Mouse (Mus musculus) erythroid progenitor cell, adult 5-6 weeks (primary cell): ENCODE data around the gene Rhoa. TPM values are rescaled to one million over a fixed set of nuclear protein-coding genes. Genes with fewer than 3 reads are reported as not detected.
A peak's percentile ranks its signal among the peaks of the same experiment; 100 is the strongest.
"Not testable (repeated sequence)": the region's sequence is repeated elsewhere in the genome, so short reads cannot be mapped to it uniquely, and the experiment has no call there.

Experiments
- ATAC-seq: replicated peaks from 2 replicates; pipeline ENCODE4 v1.8.0; 2016; ENCODE audit warnings: moderate number of reproducible peaks, mild to moderate bottlenecking, moderate TSS enrichment, inconsistent platforms; ENCODE audit not compliant: poor library complexity, low FRiP score, severe bottlenecking
- total RNA-seq, 2 experiments: library from RNA; stranded (forward) in 1 of 2; stranded (reverse) in 1 of 2; fragments of 150-400 nt in 1 of 2; fragments of 186-747, 209-891 nt in 1 of 2; gene quantifications; 2 replicates each; pipeline versions ENCODE4 v1.2.3 to v1.2.4; 2015 to 2017; ENCODE audit warnings: low replicate concordance in 2 of 2

Rhoa gene
- total RNA-seq, 2 experiments from 2014 or later: 175 to 253 TPM

DNA sequence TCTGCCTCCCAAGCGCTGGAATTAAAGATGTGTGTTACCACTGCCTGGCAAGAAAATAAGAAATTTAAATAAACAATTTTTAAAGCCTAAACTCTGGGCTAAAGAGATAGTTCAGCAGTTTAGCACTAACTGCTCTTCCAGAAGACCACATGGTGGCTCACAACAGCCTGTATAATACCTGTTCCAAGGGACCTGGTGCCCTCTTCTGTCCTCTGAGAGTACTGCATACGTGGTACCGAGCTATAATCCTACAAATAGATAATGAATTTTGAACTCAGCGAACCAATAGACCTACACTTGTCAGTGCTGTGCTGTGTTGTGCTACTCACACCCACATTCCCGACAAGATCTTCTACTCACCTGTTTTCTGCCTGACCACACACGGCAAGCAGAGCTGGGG is 21.5 kb upstream of the Rhoa start:
- peak; percentile 97 for ATAC-seq

DNA sequence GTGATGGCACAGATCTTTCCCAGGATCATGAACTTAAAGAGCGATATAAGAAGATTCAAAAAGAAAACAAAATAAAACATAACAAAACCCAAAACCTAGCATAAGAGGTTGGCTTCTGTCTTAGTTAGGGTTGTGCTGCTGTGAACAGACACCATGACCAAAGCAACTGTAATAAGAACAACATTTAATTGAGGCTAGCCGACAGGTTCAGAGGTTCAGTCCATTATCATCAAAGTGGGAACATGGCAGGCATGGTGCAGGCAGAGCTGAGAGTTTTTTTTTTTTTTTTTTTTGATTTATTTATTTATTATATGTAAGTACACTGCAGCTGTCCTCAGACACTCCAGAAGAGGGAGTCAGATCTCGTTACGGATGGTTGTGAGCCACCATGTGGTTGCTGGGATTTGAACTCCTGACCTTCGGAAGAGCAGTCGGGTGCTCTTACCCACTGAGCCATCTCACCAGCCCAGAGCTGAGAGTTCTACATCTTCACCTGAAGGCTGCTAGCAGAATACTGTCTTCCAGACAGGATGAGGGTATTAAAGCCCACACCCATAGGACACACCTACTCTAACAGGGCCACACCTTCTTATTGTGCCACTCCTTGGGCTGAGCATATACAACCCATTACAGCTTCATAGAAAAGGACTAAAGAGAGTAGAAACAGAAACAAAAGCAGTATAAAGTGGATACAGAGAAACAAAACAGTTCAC is 18.2 kb upstream of the Rhoa start:
- ATAC-seq: not testable (repeated sequence)

DNA sequence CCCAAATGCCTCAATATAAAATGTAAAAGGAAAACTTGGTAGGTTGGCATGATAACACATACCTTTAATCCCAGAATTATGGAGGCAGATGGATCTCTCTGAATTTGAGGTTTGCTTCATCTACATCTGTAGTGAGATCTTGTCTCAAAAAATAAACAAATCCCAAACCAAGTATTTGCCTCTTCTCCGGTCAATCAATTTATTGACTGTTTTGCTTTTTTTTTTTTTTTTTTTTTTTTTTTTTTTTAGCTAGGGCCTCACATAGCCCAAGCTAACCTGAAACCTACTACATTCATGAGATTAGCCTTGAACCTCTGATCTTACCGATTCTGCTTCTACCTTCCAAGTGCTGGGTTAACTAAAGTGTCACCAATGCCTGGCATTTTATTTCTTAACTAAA is 16.6 kb upstream of the Rhoa start:
- no peak for ATAC-seq

DNA sequence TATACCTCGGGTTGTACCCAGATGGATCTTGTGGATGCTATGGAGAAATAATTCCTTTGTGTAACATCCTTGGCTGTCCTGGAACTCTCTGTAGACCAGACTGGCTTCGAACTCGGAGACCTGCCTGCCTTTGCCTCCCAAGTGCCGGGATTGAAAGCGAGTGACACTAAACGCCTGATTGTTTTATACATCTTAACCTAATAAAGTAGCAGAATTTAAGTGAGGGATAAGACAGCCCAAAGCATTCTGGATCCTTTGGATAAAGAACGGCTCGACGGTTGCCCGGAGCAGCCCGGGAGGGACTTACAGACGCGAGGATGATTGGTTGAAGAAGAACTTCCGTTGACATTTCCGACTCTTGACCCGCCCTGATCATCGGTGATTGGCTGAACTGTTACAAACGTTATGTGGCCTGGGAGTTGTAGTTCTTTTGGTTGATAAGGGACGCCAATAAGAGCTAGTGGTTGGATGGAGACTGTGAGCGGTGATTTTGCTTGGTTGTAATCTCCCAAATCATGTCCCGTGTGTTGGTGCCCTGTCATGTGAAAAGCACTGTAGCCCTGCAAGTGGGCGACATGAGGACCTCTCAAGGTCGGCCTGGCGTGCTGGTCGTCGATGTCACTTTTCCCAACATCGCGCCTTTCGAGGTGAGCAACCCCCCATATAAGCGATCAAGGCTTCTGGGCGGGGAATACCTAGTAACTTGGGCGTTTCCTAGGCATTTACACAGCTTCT is 15.7 kb upstream of the Rhoa start, which contains the start of gene Nicn1:
Nicn1 (plus strand) TSS at position 414 of the 735 bp plus-strand sequence.
- ATAC-seq: peak; percentile 100

DNA sequence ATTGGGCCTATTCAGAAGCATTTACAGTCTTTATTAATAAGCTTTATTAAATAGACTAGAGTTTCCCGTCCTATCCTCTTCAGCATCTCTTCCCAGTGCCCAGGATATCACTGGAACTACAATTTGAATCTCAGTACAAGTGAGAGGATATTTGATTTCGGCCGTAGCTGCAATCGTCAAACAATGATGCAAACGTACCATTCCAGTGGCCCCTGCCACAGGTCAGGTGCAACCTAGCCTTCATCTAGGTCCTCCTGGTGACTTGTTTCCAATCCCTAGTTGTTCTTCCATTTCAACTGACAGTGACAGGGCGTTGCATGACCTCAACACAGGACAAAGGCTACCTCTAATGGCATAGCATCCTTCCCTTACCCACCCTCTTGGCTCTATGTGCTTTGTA is 15.2 kb upstream of the Rhoa start:
- ATAC-seq: no peak

DNA sequence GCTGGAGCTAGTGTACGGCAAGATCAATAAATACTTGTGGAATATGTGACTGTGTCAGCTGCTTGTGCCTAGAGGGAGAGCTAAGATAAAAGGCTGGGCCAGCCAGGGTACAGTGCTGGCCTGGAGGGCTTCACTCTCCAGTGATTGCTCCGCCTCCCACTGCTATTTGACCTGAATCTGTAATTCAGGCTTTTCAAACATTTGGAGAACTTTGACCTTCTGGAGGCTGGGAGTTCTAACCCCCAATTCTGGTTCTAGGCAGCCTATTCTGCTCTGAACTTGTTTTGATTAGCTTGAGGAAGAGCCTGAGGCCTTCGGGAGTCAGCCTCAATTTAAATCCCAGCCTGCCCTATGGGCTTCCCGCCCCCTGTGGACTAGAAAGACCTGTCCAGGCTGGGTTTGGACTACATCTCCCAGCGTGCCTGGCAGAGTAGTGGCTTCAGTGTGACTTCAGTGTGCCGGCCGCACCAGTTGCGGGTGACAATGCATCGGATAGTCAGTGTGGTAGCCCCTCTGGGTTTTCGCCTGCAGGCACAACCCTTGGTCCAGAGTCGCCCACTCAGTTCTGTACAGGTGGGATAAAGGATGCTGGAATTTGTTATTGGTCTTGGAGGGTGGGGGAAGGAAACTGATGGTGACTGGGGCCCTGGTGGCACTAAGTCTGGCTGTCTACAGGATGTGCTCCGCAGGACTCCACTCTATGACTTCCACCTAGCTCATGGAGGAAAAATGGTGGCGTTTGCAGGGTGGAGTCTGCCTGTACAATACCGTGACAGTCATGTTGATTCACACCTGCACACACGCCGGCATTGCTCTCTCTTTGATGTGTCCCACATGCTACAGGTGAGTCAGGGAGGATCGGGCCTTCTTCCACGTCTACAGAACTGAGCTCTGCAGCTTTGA is 9.2 kb upstream of the Rhoa start, which contains the start of gene Amt:
Amt (plus strand) TSS at position 401 of the 903 bp plus-strand sequence.
- no peak for ATAC-seq

DNA sequence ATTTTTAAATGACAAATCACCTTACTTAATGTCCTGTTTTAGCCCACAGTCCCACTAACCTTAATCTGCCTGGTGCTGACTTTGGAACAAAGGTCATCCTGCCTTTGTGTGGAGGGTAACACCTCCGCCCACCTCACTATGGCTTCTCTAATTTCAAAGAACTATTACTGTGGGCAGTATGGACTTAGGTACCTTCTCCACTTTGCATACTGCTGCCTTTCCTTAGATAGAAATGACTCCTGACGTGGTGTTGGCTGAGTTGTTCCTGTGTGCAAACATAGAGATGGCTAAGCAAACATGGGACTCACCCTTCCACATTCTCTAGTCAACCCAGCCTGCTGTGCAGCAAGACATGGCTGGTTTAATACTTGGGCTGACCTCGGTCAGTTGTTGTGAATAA is 4.1 kb upstream of the Rhoa start:
- ATAC-seq: no peak

DNA sequence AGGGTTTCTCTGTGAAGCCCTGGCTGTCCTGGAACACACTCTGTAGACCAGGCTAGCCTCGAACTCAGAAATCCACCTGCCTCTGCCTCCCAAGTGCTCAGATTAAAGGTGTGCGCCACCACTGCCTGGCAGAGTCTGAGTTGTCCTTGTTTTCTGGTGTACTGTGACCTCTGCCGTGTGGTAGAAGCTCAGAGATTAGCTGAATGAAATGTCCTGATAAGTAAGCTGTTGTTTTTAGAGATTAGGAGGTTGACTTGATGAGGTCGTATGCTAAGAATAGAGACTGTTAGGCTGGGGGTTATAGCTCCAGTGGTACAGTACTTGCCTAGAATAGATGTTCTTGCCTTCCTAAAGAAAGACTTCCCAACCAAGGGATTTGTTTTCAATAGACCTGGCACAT is 1.2 kb upstream of the Rhoa start:
- ATAC-seq: no peak

DNA sequence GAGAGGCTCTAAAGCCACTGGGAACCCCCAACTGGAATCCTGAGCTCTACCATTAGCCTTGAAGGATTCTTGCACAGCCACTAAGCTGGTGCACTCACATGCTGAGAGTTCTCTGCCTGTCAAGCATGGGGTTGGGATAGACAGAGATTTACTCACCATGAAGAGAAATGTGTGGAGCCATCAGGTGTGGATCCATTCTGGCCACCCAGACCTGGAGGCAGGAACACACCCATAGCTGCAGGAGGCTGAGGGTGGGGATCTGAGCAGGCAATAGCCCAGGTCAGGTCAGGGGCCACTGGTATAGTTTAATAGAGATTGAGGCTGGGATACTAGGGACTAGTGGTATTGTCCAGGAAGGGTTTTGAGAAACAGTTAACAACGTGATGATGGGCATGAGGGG is 759 bp upstream of the Rhoa start:
- ATAC-seq: peak; percentile 42

DNA sequence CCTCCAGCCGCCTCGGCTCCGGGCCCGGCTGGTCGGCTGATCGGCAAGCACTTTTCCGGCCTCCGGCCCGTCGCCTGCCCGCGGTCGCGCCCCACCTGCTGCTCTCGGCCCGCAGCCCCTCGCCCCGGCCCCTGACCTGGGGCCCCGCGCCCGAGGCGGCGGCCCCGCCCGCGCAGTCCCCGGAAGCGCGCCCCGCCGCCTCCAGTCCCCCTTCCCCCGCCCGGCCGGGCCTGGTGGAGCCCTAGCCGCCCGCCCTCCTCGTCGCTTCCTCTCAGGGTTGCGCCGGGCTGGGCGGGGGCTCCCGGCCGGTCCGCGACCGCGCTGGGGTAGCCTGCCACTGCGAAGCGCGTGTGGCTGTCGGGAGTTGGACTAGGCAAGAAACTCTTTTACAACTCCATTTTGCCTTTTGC is 647 bp downstream of the Rhoa start:
- peak; percentile 62 for ATAC-seq

DNA sequence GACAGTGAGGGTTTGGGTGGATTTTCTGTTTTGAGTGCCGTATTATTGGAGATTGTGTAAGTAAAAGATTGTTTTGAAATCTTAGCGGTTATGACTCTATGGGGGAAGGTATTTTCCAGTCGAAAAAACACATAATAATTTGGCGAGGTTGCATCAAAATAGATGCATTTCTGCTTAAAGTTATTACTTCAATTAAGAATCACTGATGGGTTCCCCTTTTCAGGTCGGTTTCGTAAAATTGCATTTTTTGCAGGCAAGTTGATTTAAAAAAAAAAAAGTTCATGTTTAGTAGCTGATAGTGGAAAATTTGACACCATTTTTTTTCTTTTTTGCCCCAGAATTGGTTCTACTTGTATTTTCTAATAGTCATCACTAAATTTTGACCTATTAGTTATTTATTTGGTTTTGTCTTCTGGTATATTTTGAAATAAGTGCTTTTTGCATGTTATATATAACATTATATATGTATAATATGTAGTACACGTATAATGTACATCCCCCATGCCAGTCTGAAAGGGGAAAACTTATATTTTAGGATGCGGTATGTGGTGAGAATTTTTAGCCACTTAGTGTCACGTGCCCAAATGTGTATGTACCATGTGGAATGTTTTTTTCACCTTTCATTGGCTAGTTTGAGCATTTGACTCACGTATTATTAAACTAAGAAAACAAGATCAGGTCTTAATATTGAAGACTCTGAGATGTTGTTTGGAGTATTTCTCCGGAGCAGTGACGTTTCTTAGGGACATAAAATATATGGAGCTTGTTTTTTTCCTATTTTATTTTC is 1.3 kb downstream of the Rhoa start:
- no peak for ATAC-seq

DNA sequence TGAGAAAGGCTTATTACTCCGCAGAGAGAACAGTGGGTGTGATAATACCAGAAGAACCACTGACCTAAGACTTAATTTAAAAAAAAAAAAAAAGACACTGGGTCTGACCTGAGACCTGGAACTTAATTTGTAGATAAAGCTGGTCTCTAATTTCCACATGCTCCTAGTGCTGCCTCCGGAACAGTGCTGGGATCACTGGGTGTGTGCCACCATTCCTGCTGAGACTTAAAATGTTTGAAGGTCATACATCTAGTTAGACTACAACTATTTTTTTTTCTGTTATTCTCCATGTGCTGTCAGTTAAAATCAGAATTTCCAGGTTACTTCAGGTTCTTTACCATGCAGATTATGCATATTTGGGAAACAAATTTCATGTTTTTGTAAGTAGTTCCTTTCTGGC is 2.2 kb downstream of the Rhoa start:
- ATAC-seq: no peak

DNA sequence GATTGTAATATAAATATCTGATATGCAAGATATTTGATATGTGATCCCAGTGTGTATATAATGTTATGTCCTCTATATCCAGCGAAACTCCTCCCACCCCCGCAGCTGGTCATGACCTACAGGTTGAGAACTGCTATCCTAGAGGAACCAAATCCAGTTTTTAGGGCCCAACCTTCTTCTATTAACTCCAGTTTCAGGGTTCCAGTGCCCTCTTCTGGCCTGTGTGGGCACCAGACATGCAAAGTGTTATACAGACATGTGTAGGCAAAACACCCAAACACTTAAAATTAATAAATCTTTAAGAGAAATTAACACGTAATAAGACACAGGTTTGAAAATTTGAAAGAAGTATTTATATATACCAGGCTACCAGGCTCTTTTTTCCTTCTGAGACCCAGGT is 11.6 kb downstream of the Rhoa start:
- ATAC-seq: 0 out of 2 replicates have a peak, but pooled peaks have one; percentile 59

DNA sequence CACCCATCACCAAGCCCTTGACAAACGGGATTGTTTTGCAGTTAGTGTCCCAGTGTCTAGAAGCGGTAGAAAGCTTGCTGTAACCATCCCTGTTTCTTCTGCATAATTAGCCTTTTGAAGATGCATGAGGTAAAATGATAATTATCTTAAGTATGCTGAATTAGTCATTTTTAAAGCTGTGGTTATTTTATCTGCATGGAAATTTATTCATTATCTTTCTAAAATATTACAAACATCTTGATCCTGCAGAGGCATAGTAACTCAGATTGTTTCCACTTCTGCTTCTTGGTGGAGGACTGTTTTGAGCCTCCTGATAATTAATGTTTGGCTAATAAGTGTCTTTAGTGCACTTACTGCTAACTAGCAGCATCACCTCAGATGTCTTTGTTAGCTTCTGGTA is 12.5 kb downstream of the Rhoa start:
- no peak for ATAC-seq

DNA sequence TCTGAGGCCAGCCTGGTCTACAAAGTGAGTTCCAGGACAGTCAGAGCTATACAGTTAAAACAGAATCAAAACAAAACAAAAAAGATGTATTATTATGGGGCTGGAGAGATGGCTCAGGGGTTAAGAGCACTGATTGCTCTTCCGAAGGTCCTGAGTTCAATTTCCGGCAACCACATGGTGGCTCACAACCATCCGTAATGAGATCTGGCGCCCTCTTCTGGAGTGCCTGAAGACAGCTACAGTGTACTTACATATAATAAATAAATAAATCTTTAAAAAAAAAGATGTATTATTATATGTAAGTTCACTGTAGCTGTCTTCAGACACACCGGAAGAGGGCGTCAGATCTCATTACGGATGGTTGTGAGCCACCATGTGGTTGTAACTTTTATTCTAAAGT is 16.1 kb downstream of the Rhoa start:
- ATAC-seq: not testable (repeated sequence)

DNA sequence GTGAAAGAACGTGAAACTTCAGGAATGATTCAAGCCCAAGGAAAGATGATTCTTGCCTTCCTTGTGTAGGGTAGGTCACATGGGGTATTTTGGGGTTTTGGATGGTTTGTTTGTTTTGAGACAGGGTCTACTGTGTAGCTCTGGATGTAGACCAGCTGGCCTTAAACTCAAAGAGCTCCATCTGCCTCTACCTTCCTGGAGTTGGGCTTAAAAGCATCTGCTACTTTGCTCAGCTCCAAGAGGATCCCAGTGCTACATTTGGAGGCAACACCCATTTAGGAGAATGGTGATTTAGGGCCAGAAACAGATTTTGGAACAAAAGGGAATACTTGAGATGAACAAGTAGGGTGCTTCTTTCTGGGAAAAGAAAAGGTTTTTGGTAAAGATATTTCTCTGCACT is 18.9 kb downstream of the Rhoa start:
- no peak for ATAC-seq

DNA sequence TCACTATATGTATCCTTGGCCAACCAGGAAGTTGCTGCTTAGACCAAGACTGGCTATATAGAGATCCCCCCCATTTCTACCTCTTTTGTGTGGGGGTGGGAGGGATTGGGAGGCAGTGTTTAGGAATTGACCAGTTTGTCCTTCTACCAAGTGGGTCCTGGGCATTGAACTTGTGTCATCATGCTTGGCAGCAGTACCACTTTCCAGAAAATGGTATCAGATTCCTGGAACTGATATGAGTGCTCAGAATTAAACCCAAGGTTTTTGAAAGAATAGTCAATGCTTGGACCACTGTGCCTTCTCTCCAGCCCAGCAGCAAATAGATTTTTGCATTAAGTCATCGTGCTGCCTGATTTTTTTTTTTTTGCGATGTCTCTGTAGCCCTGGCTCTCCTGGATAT is 19.9 kb downstream of the Rhoa start:
- ATAC-seq: no peak

DNA sequence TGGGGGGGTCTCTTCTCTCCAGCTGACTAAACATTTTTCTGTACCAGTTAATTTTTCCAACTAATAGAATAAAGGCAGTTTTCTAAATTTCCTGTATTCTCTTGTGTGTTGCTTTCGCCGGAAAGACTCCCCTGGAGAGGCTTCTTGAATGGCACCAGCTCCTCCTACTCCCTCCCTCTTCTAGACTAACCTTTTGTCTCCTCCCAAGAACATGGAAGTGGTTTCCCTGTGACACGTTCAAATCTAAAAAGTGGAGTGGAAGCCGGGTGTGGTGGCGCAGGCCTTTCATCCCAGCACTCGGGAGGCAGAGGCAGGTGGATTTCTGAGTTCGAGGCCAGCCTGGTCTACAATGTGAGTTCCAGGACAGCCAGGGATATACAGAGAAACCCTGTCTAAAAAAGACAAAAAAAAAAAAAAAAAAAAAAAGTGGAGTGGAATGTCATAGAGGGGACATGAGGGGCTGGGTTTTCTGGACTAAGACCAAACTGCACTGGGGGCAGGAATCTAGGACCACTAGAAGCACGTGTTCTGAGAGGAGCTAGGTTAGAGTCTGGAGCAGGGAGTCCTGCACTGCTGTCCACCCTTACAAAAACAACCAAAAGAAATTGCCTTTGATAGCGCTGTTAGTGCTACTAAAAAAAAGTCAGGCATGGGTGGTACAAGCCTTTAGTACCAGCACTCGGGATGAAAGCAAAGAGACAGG is 32.1 kb downstream of the Rhoa start:
- ATAC-seq: no peak

DNA sequence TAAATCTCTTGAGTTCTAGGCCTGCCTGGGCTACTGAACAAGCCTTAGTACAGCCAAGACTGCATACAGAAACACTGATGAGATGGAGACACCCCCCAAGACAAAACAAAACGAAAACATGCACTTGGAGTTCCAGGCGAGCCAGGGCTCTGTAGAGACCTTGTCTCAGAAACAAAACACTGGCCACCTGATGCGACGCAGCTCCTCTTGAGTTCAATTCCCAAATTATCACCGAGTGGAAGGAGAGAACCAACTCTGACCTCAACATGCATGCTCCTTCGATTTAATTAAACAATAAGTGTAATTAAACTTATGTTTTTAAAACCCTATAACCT is 32.6 kb downstream of the Rhoa start:
- ATAC-seq: 0 out of 2 replicates have a peak, but pooled peaks have one; percentile 0
